Mouse (Mus musculus) kidney, adult 2 months (tissue): ENCODE results near the gene Bhlha9.

Source experiments
- CTCF ChIP-seq: fragments of 200-500 bp; conservative IDR thresholded peaks from 2 replicates; pipeline ENCODE4 v1.5.1; 2011; ENCODE audit warnings: low read depth, mild to moderate bottlenecking, control low read depth, low read length, moderate library complexity, mixed read lengths; ENCODE audit not compliant: insufficient read depth, insufficient read length
- POLR2A ChIP-seq: fragments of 200-500 bp; IDR thresholded peaks from one replicate; pipeline ENCODE4 v1.6.1; 2011; ENCODE audit warnings: low read depth, low read length, control low read depth

GRCm38 (mm10) chr11:76661790-76662468 is 10.3 kb upstream of the Bhlha9 start:
- TF ChIP-seq CTCF (no peak), POLR2A (no peak)
